21 mouse cellular contexts compared by ENCODE assay signal in the genomic region with DNA sequence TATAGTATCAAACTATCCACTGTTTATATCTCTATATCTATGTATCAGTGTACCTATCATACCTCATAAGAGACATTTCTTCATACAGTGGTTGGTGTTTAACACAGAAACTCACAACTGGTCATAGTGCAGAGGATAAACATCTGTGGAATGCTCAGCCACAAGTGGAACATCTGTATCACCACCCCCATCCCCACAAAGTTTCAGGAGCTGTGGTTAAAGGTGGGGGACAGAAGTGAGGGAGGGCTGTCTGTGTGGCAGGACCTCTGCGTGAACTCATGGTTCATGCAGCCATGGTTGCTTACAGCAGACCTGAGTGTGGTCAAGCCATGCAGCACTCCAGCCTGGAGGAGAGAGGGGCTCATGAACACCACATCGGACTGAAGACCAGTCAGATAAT. TPM values are rescaled to one million over a fixed set of nuclear protein-coding genes. Genes with fewer than 3 reads are reported as not detected.
DNase-seq lines count a peak whose midpoint lies in the region; ATAC-seq and TF ChIP-seq lines count a peak whose summit lies in the region.
"Had no signal": no experiment of that assay in that cellular context is flagged by ENCODE, and none has a peak within 500 bp of the region (broad histone marks: within the 10 kb centered on the region; RNA-seq: fewer than 3 reads in every experiment).

No protein-coding gene starts in this region.

- H3K4me2 ChIP-seq in CH12.LX (ENCODE audit: insufficient read depth, low read depth, poor library complexity, severe bottlenecking) = no peak overlapping the region
- no peak overlapping the region for H3K4me2 ChIP-seq in forebrain, embryonic 11.5 days (ENCODE audit: low read depth, low read length, severe bottlenecking)

- no peak for TF ChIP-seq CTCF in CH12.LX (conservative IDR thresholded peaks at IDR 0.05 in 1 of 2, IDR thresholded peaks at IDR 0.05 in 1 of 2; ENCODE audit: low read depth in 2 of 2, low read length in 2 of 2)

- dilution Hi-C loops in CH12.LX (cut with MboI; ENCODE audit: extremely low pct_ligation_motif_present, extremely low pct_unique_long_range_greater_than_20kb, low sequenced_read_pairs) = no loop called here

- no peaks in the 10 kb centered on the region for H3K79me2 ChIP-seq in CH12.LX (replicated peaks; ENCODE audit: control insufficient read depth, extremely low read depth, insufficient read depth, poor library complexity, severe bottlenecking)

- no peak overlapping the region for H3K27ac ChIP-seq in CH12.LX (ENCODE audit: insufficient read depth, low read depth)
- H3K27ac ChIP-seq in forebrain, embryonic 11.5 days (ENCODE audit: low read depth, low read length) = no peak overlapping the region

- H3K27me3 ChIP-seq in CH12.LX (replicated peaks) = no peaks in the 10 kb centered on the region
- no peaks in the 10 kb centered on the region for H3K27me3 ChIP-seq in forebrain, embryonic 11.5 days (ENCODE audit: control insufficient read depth, insufficient read depth, low read length)

- no peak for TF ChIP-seq POLR2A in CH12.LX (IDR thresholded peaks at IDR 0.05; ENCODE audit: low read depth, low read length)

- ATAC-seq in forebrain, embryonic 11.5 days (replicated peaks; ENCODE audit: low FRiP score) = no peak
- ATAC-seq: activated CD4-positive, CD25-positive, alpha-beta regulatory T cell, adult 4 months; CD4-positive, CD25-positive, alpha-beta regulatory T cell, adult 4 months; Patski had no signal

- DNase-seq in heart, adult 11 months = peak; percentile 50
- DNase-seq in heart, postnatal 25 days (ENCODE audit: low spot score) = no peak
- no peak for DNase-seq in CH12.LX (ENCODE audit: extremely low read depth)
- DNase-seq in induced T-regulatory cell, adult 2 months (ENCODE audit: low read depth) = peak; percentile 25
- DNase-seq in forebrain, embryonic 11.5 days (ENCODE audit: low spot score) = no peak
- no peak for DNase-seq in natural killer cell, adult 2 months (ENCODE audit: low spot score in 2 of 2)
- DNase-seq: adrenal gland, adult 2 months; adrenal gland, adult 8-10 months; adrenal gland, postnatal 10 days; adrenal gland, postnatal 14 days; adrenal gland, postnatal 25 days; adrenal gland, postnatal 36 days; B cell, adult 2 months; cerebellum, adult 11 months; cerebellum, adult 11-12 months; cerebellum, adult 18-20 months; cerebellum, adult 2 months had no signal

- WGBS in forebrain, embryonic 11.5 days = 92% methylated on average over 2 of the region's 2 CpGs

- no peak overlapping the region for H3K9ac ChIP-seq in CH12.LX (ENCODE audit: insufficient read depth, low read depth)
- no peak overlapping the region for H3K9ac ChIP-seq in forebrain, embryonic 11.5 days (ENCODE audit: low read length)

- peak; percentile 73 for TF ChIP-seq EP300 in CH12.LX (IDR thresholded peaks at IDR 0.05; ENCODE audit: low read length)

- TF ChIP-seq RAD21 in CH12.LX (IDR thresholded peaks at IDR 0.05; ENCODE audit: low read depth, low read length) = no peak

- H3K9me3 ChIP-seq in CH12.LX (replicated peaks; ENCODE audit: low read length) = no peaks in the 10 kb centered on the region
- no peaks in the 10 kb centered on the region for H3K9me3 ChIP-seq in forebrain, embryonic 11.5 days (ENCODE audit: control insufficient read depth, low read length)
- H3K9me3 ChIP-seq: G1E had no signal

- in situ Hi-C loops in CH12.LX (cut with MboI; ENCODE audit: low pct_ligation_motif_present, low pct_unique_long_range_greater_than_20kb, low sequenced_read_pairs) = no loop called here

- intact Hi-C loops in heart, postnatal 25 days (cut with DNase I) = no loop called here

- H3K4me1 ChIP-seq in CH12.LX (ENCODE audit: control insufficient read depth in 1 of 2, insufficient read depth in 2 of 2) = peaks cover 10 to 33% of the 10 kb centered on the region in 2 experiments
- no peaks in the 10 kb centered on the region for H3K4me1 ChIP-seq in forebrain, embryonic 11.5 days (replicated peaks; ENCODE audit: control insufficient read depth, insufficient read depth, low read length)

- no peaks in the 10 kb centered on the region for H3K36me3 ChIP-seq in CH12.LX (replicated peaks in 1 of 2; ENCODE audit: control insufficient read depth in 1 of 2, insufficient read depth in 1 of 2, low read length in 1 of 2)
- H3K36me3 ChIP-seq in forebrain, embryonic 11.5 days (ENCODE audit: control insufficient read depth, insufficient read depth, low read length) = no peaks in the 10 kb centered on the region
- H3K36me3 ChIP-seq: G1E had no signal

- H3K4me3 ChIP-seq in CH12.LX (replicated peaks in 1 of 3; ENCODE audit: low read depth in 2 of 3, low read length in 2 of 3, poor library complexity in 1 of 3) = no peak overlapping the region
- H3K4me3 ChIP-seq in forebrain, embryonic 11.5 days (ENCODE audit: low read depth, low read length) = no peak overlapping the region

TF ChIP-seq in CH12.LX, 34 proteins besides CTCF, POLR2A, EP300 and RAD21:
- TF ChIP-seq ETS1 (conservative IDR thresholded peaks at IDR 0.05; ENCODE audit: low read depth, low read length) (peak; percentile 64), BHLHE40 (IDR thresholded peaks at IDR 0.05; ENCODE audit: low read depth, low read length) (peak; percentile 60), IRF4 (IDR thresholded peaks at IDR 0.05; ENCODE audit: low read depth, low read length) (peak; percentile 28; the same call in 1 of the 2 replicates), PAX5 (IDR thresholded peaks at IDR 0.05; ENCODE audit: low read length) (no peak), NRF1 (IDR thresholded peaks at IDR 0.05; ENCODE audit: low read depth, low read length) (no peak), USF2 (conservative IDR thresholded peaks at IDR 0.05; ENCODE audit: low read depth, low read length) (no peak), MAX (IDR thresholded peaks at IDR 0.05; ENCODE audit: low read length) (no peak), JUN (IDR thresholded peaks at IDR 0.05; ENCODE audit: insufficient read depth, low read depth, low read length) (no peak), JUND (conservative IDR thresholded peaks at IDR 0.05; ENCODE audit: low read depth, low read length) (no peak), TCF12 (IDR thresholded peaks at IDR 0.05; ENCODE audit: low read depth, low read length) (peak; percentile 79), MAFK (IDR thresholded peaks at IDR 0.05; ENCODE audit: insufficient replicate concordance, low read length) (no peak)
TF ChIP-seq in CH12.LX: peak in this region for 4.

RNA-seq across cellular contexts. Expression of a gene that starts 52.2 kb away (rescaled TPM):
- 10 to 100 TPM; 15.2 to 18.8 TPM for total RNA-seq in heart, postnatal 25 days (2021)
- 7.8 and 9.9 TPM in 2 replicates for total RNA-seq in CH12.LX (2012; rRNA removed)
- total RNA-seq in CH12.LX (2014; rRNA removed) = 10.2 and 11.6 TPM in 2 replicates
- 18.4 and 24.6 TPM in 2 replicates for polyA plus RNA-seq in CH12.LX (2012; ENCODE audit: insufficient read length, low read depth)
- 16.8 and 17.7 TPM in 2 replicates for polyA plus RNA-seq in forebrain, embryonic 11.5 days (2014; fragmentation: Nextera tagmentation; extraction: Ambion mirVana)

Comparison
In these comparisons a context has a peak if more than half of its experiments do, and no peak if none do; other contexts are left out.
1. DNase-seq: peak in heart, adult 11 months (single experiment) and induced T-regulatory cell, adult 2 months (single experiment); none in heart, postnatal 25 days (single experiment), CH12.LX (single experiment), forebrain, embryonic 11.5 days (single experiment) and natural killer cell, adult 2 months (0 of 2).